Mouse (Mus musculus) liver, postnatal 0 days (tissue): ENCODE results near the gene Ptprd. TPM values are rescaled to one million over a fixed set of nuclear protein-coding genes. Genes with fewer than 3 reads are reported as not detected.
"Not testable (repeated sequence)": the region's sequence is repeated elsewhere in the genome, so short reads cannot be mapped to it uniquely, and the experiment has no call there.

Experiments
- ATAC-seq: fragments of 200-750 bp; cut with Nextera tagmentation; 2 replicates; pipeline ENCODE4 v1.8.0; 2017; ENCODE audit warnings: mild to moderate bottlenecking, moderate library complexity
- DNase-seq: peaks from one replicate; pipeline ENCODE4 v3.0.0-alpha.2; 2016
- H3K27ac ChIP-seq: fragments of 300-500 bp; sonication (generic); 2 replicates; pipeline ENCODE4 v1.5.1; 2014; ENCODE audit warnings: antibody characterized with exemption, moderate library complexity, mild to moderate bottlenecking, low read depth
- H3K27me3 ChIP-seq: fragments of 300-500 bp; sonication (generic); 2 replicates; pipeline ENCODE4 v1.6.1; 2014; ENCODE audit warnings: low read length, control low read depth, mixed read lengths; ENCODE audit not compliant: insufficient read depth
- H3K36me3 ChIP-seq: fragments of 300-500 bp; sonication (generic); replicated peaks from 2 replicates; pipeline ENCODE4 v1.6.1; 2014; ENCODE audit warnings: mild to moderate bottlenecking, control low read depth, low read length, moderate library complexity, mixed read lengths; ENCODE audit not compliant: insufficient read depth
- H3K4me1 ChIP-seq: fragments of 300-500 bp; sonication (generic); 2 replicates; pipeline ENCODE4 v1.6.1; 2014; ENCODE audit warnings: antibody characterized with exemption, mild to moderate bottlenecking, control low read depth; ENCODE audit not compliant: insufficient read depth
- H3K4me2 ChIP-seq: fragments of 300-500 bp; sonication (generic); 2 replicates; pipeline ENCODE4 v1.6.1; 2014; ENCODE audit warnings: low read depth, mild to moderate bottlenecking, low read length, moderate library complexity, mixed read lengths
- H3K4me3 ChIP-seq: fragments of 300-500 bp; sonication (generic); 2 replicates; pipeline ENCODE4 v1.5.1; 2014; ENCODE audit warnings: low read depth, low read length
- H3K9ac ChIP-seq: fragments of 300-500 bp; sonication (generic); replicated peaks from 2 replicates; pipeline ENCODE4 v1.6.1; 2014; ENCODE audit warnings: mild to moderate bottlenecking, moderate library complexity
- H3K9me3 ChIP-seq: fragments of 300-500 bp; sonication (generic); 2 replicates; pipeline ENCODE4 v1.6.1; 2016; ENCODE audit warnings: mild to moderate bottlenecking, control low read depth, low read length, mixed read lengths
- CTCF ChIP-seq: sonication (generic); IDR thresholded peaks from 2 replicates; pipeline ENCODE4 v1.5.1; 2016; ENCODE audit warnings: antibody characterized with exemption, low read depth
- EP300 ChIP-seq: IDR thresholded peaks from 2 replicates; pipeline ENCODE4 v1.6.1; 2016; ENCODE audit warnings: antibody characterized with exemption, low read depth, mild to moderate bottlenecking
- WGBS: fragments of 180-500 bp; shearing (Covaris S2); extraction: QIAGEN DNeasy Blood & Tissue Kit; methylation state at CpG from one replicate; pipeline ENCODE4 v1.1.7; 2014; ENCODE audit not compliant: insufficient replicate concordance; 5-methylcytosine and 5-hydroxymethylcytosine counted together
- polyA plus RNA-seq: library from polyadenylated mRNA; unstranded; fragments of >200 nt; fragmentation: Nextera tagmentation; extraction: Ambion mirVana; gene quantifications from 2 replicates; pipeline ENCODE4 v1.2.1, GENCODE M21; 2015

Ptprd gene
- polyA plus RNA-seq, 1 experiment from 2014 or later, result 9.3 TPM

- Histone ChIP-seq H3K9ac (no peak overlapping the region), H3K27ac (no peak overlapping the region), H3K27me3 (no peaks in the 10 kb centered on the region), H3K36me3 (no peaks in the 10 kb centered on the region), H3K9me3 (no peaks in the 10 kb centered on the region), H3K4me3 (no peak overlapping the region), H3K4me1 (no peaks in the 10 kb centered on the region), H3K4me2 (no peak overlapping the region)
- no peak for ATAC-seq
- TF ChIP-seq EP300, result no peak
- TF ChIP-seq CTCF, result no peak
- DNase-seq, result no peak
- 76% methylated on average over 1 of the region's 1 CpGs for WGBS
These were observed 209.7 kb downstream of the Ptprd start for GRCm38 (mm10) chr4:78002065-78002464.

GRCm38 (mm10) chr4:77992709-77993108 lies 219.1 kb downstream of the Ptprd start:
- H3K4me2 ChIP-seq, result no peak overlapping the region
- H3K27me3 ChIP-seq, result no peaks in the 10 kb centered on the region
- TF ChIP-seq CTCF (no peak), EP300 (no peak)
- no peak overlapping the region for H3K9ac ChIP-seq
- 59% methylated on average over 4 of the region's 4 CpGs for WGBS
- DNase-seq (no peak), ATAC-seq (no peak)
- H3K4me1 ChIP-seq, result no peaks in the 10 kb centered on the region
- H3K9me3 ChIP-seq, result no peaks in the 10 kb centered on the region
- H3K27ac ChIP-seq, result no peak overlapping the region
- H3K36me3 ChIP-seq, result no peaks in the 10 kb centered on the region
- H3K4me3 ChIP-seq, result no peak overlapping the region

GRCm38 (mm10) chr4:77982094-77982493 lies 229.7 kb downstream of the Ptprd start:
- DNase-seq (no peak), ATAC-seq (no peak)
- Histone ChIP-seq H3K4me1 (no peaks in the 10 kb centered on the region), H3K27me3 (no peaks in the 10 kb centered on the region), H3K27ac (no peak overlapping the region), H3K36me3 (no peaks in the 10 kb centered on the region), H3K9ac (no peak overlapping the region), H3K9me3 (no peaks in the 10 kb centered on the region), H3K4me3 (no peak overlapping the region), H3K4me2 (no peak overlapping the region)
- TF ChIP-seq CTCF, result no peak
- no peak for TF ChIP-seq EP300
- 84% methylated on average over 4 of the region's 4 CpGs for WGBS

- Histone ChIP-seq H3K27me3 (no peaks in the 10 kb centered on the region), H3K9ac (no peak overlapping the region), H3K4me3 (no peak overlapping the region), H3K4me1 (no peaks in the 10 kb centered on the region), H3K27ac (no peak overlapping the region), H3K9me3 (no peaks in the 10 kb centered on the region), H3K36me3 (no peaks in the 10 kb centered on the region), H3K4me2 (no peak overlapping the region)
- ATAC-seq, result no peak
- 21% methylated on average over 2 of the region's 2 CpGs for WGBS
- DNase-seq, result no peak
- no peak for TF ChIP-seq EP300
- peak; percentile 22; the same call in 1 of the 2 replicates for TF ChIP-seq CTCF
These were observed 250.1 kb downstream of the Ptprd start for GRCm38 (mm10) chr4:77961711-77962110.

- Histone ChIP-seq H3K4me2 (no peak overlapping the region), H3K9me3 (no peaks in the 10 kb centered on the region), H3K9ac (no peak overlapping the region), H3K4me3 (no peak overlapping the region), H3K36me3 (no peaks in the 10 kb centered on the region), H3K27me3 (no peaks in the 10 kb centered on the region), H3K27ac (no peak overlapping the region), H3K4me1 (no peaks in the 10 kb centered on the region)
- TF ChIP-seq CTCF, result no peak
- no peak for TF ChIP-seq EP300
- 61% methylated on average over 4 of the region's 4 CpGs for WGBS
- ATAC-seq (no peak), DNase-seq (no peak)
These were observed 322.3 kb downstream of the Ptprd start for GRCm38 (mm10) chr4:77889489-77889888.

- no peak for ATAC-seq
- 38% methylated on average over 2 of the region's 2 CpGs for WGBS
These were observed 331.5 kb downstream of the Ptprd start for GRCm38 (mm10) chr4:77880213-77880612.

GRCm38 (mm10) chr4:77861269-77861668 lies 350.5 kb downstream of the Ptprd start:
- TF ChIP-seq EP300, result no peak
- TF ChIP-seq CTCF, result no peak
- ATAC-seq (no peak), DNase-seq (no peak)
- Histone ChIP-seq H3K4me3 (no peak overlapping the region), H3K4me1 (no peaks in the 10 kb centered on the region), H3K9me3 (no peaks in the 10 kb centered on the region), H3K4me2 (no peak overlapping the region), H3K27me3 (no peaks in the 10 kb centered on the region), H3K36me3 (no peaks in the 10 kb centered on the region), H3K27ac (no peak overlapping the region), H3K9ac (no peak overlapping the region)
- 71% methylated on average over 5 of the region's 5 CpGs for WGBS

More at GRCm38 (mm10) chr4:77880213-77880612, 331.5 kb downstream of the Ptprd start:
- Histone ChIP-seq H3K27me3 (no peaks in the 10 kb centered on the region), H3K36me3 (no peaks in the 10 kb centered on the region), H3K4me2 (no peak overlapping the region), H3K9me3 (no peaks in the 10 kb centered on the region), H3K9ac (no peak overlapping the region), H3K27ac (no peak overlapping the region), H3K4me1 (no peaks in the 10 kb centered on the region), H3K4me3 (no peak overlapping the region)
- no peak for DNase-seq
- TF ChIP-seq EP300 (no peak), CTCF (no peak)

GRCm38 (mm10) chr4:77797391-77797790 lies 414.4 kb downstream of the Ptprd start:
- H3K27ac ChIP-seq, H3K9me3 ChIP-seq, H3K4me1 ChIP-seq, H3K9ac ChIP-seq, DNase-seq, H3K36me3 ChIP-seq, H3K4me2 ChIP-seq, H3K4me3 ChIP-seq, H3K27me3 ChIP-seq, ATAC-seq: not testable (repeated sequence)
- 47% methylated on average over 1 of the region's 1 CpGs for WGBS
